Mouse (Mus musculus) spleen, adult 2 months (tissue): ENCODE measurements around the gene Sertad3.

Experiments
- CTCF ChIP-seq: fragments of 200-500 bp; IDR thresholded peaks from 2 replicates; pipeline ENCODE4 v1.5.1; 2011; ENCODE audit warnings: mild to moderate bottlenecking, inconsistent platforms; ENCODE audit not compliant: insufficient read depth, insufficient read length, insufficient replicate concordance; ENCODE audit errors: extremely low read depth
- POLR2A ChIP-seq: fragments of 200-500 bp; IDR thresholded peaks from 2 replicates; pipeline ENCODE4 v1.6.1; 2011; ENCODE audit warnings: low read depth, low read length, inconsistent platforms

- TF ChIP-seq CTCF: no peak
- no peak for TF ChIP-seq POLR2A
These were observed 19.5 kb downstream of the Sertad3 start for GRCm38 (mm10) chr7:27493022-27493421.
